Comparison of ENCODE assay signal across 24 mouse cellular contexts in genomic region chr17:45136491-45136890, GRCm38 (mm10).
DNase-seq lines count a peak whose midpoint lies in the region; ATAC-seq and TF ChIP-seq lines count a peak whose summit lies in the region.
"Had no signal": no experiment of that assay in that cellular context is flagged by ENCODE, and none has a peak within 500 bp of the region (broad histone marks: within the 10 kb centered on the region; RNA-seq: fewer than 3 reads in every experiment).

No protein-coding gene starts in this region.

- no peaks in the 10 kb centered on the region for H3K9me3 ChIP-seq in kidney, embryonic 14.5 days (ENCODE audit: control insufficient read depth, low read length)
- no peaks in the 10 kb centered on the region for H3K9me3 ChIP-seq in kidney, embryonic 15.5 days (replicated peaks)
- H3K9me3 ChIP-seq: embryonic facial prominence, embryonic 10.5 days; embryonic facial prominence, embryonic 12.5 days; forebrain, embryonic 13.5 days had no signal

- no peaks in the 10 kb centered on the region for H3K27me3 ChIP-seq in kidney, adult 2 months (replicated peaks; ENCODE audit: control insufficient read depth, insufficient read depth, low read length)
- no peaks in the 10 kb centered on the region for H3K27me3 ChIP-seq in kidney, embryonic 14.5 days (ENCODE audit: control insufficient read depth, insufficient read depth, low read length)
- H3K27me3 ChIP-seq in kidney, embryonic 15.5 days, result no peaks in the 10 kb centered on the region
- H3K27me3 ChIP-seq: CH12.LX; embryonic facial prominence, embryonic 12.5 days; forebrain, embryonic 13.5 days; Patski had no signal

- WGBS in kidney, adult 2 months, result 72% methylated on average over 6 of the region's 6 CpGs
- 92% methylated on average over 6 of the region's 6 CpGs for WGBS in kidney, embryonic 14.5 days
- 86% methylated on average over 6 of the region's 6 CpGs for WGBS in kidney, embryonic 15.5 days

- peak; percentile 26 for DNase-seq in kidney, adult 11 months
- no peak for DNase-seq in kidney, postnatal 4 days
- peak; percentile 82 for DNase-seq in kidney, adult 2 months
- peak; percentile 56 for DNase-seq in kidney, adult 9 months
- DNase-seq in kidney, postnatal 36 days, result peak; percentile 41 to 42
- DNase-seq: adrenal gland, adult 8-10 months; adrenal gland, postnatal 14 days; adrenal gland, postnatal 36 days; B cell, adult 2 months; cerebellum, adult 11-12 months; cerebellum, adult 2 months; cerebellum, adult 9-10 months; cerebellum, postnatal 10 days; cerebellum, postnatal 25 days had no signal

- H3K9ac ChIP-seq in kidney, embryonic 14.5 days (ENCODE audit: low read depth, low read length), result no peak overlapping the region
- H3K9ac ChIP-seq in kidney, embryonic 15.5 days, result no peak overlapping the region
- H3K9ac ChIP-seq: embryonic facial prominence, embryonic 12.5 days; forebrain, embryonic 13.5 days had no signal

- no peak for TF ChIP-seq POLR2A in kidney, adult 2 months (IDR thresholded peaks at IDR 0.05; ENCODE audit: low read depth, low read length)

- no peak overlapping the region for H3K27ac ChIP-seq in kidney, adult 2 months (ENCODE audit: insufficient read depth, low read depth, low read length)
- no peak overlapping the region for H3K27ac ChIP-seq in kidney, embryonic 14.5 days (ENCODE audit: low read depth, low read length)
- no peak overlapping the region for H3K27ac ChIP-seq in kidney, embryonic 15.5 days
- H3K27ac ChIP-seq: embryonic facial prominence, embryonic 10.5 days; embryonic facial prominence, embryonic 12.5 days; forebrain, embryonic 13.5 days had no signal

- no peak for TF ChIP-seq CTCF in kidney, adult 2 months (conservative IDR thresholded peaks at IDR 0.05; ENCODE audit: insufficient read depth, insufficient read length, low read depth, low read length)

- no peaks in the 10 kb centered on the region for H3K36me3 ChIP-seq in kidney, adult 2 months (ENCODE audit: control insufficient read depth, insufficient read depth, low read length)
- H3K36me3 ChIP-seq in kidney, embryonic 14.5 days (ENCODE audit: control insufficient read depth, insufficient read depth, low read length), result no peaks in the 10 kb centered on the region
- no peaks in the 10 kb centered on the region for H3K36me3 ChIP-seq in kidney, embryonic 15.5 days
- H3K36me3 ChIP-seq: embryonic facial prominence, embryonic 10.5 days; embryonic facial prominence, embryonic 12.5 days; G1E had no signal

- no peak overlapping the region for H3K4me3 ChIP-seq in kidney, adult 2 months (ENCODE audit: insufficient read depth, low read depth, low read length)
- no peak overlapping the region for H3K4me3 ChIP-seq in kidney, embryonic 14.5 days (ENCODE audit: low read length)
- no peak overlapping the region for H3K4me3 ChIP-seq in kidney, embryonic 15.5 days (replicated peaks)
- H3K4me3 ChIP-seq: embryonic facial prominence, embryonic 10.5 days; embryonic facial prominence, embryonic 12.5 days; forebrain, embryonic 13.5 days had no signal

- no peaks in the 10 kb centered on the region for H3K4me1 ChIP-seq in kidney, adult 2 months (ENCODE audit: control insufficient read depth, insufficient read depth, low read length)
- H3K4me1 ChIP-seq in kidney, embryonic 14.5 days (ENCODE audit: control insufficient read depth, insufficient read depth, low read length), result 0 out of 2 replicates have a peak, but pooled peaks cover 3% of the 10 kb centered on the region
- H3K4me1 ChIP-seq in kidney, embryonic 15.5 days, result no peaks in the 10 kb centered on the region
- H3K4me1 ChIP-seq: embryonic facial prominence, embryonic 10.5 days; embryonic facial prominence, embryonic 12.5 days; forebrain, embryonic 13.5 days had no signal

- no peak overlapping the region for H3K4me2 ChIP-seq in kidney, embryonic 14.5 days (replicated peaks; ENCODE audit: low read depth, low read length)
- H3K4me2 ChIP-seq in kidney, embryonic 15.5 days, result no peak overlapping the region
- H3K4me2 ChIP-seq: embryonic facial prominence, embryonic 12.5 days; forebrain, embryonic 13.5 days had no signal

- ATAC-seq in kidney, embryonic 14.5 days (ENCODE audit: low FRiP score, low TSS enrichment), result no peak
- ATAC-seq in kidney, embryonic 15.5 days (replicated peaks; ENCODE audit: low FRiP score), result no peak
- ATAC-seq: activated CD4-positive, CD25-positive, alpha-beta regulatory T cell, adult 4 months; CD4-positive, CD25-positive, alpha-beta regulatory T cell, adult 4 months; forebrain, embryonic 13.5 days; Patski had no signal

Comparison
In these comparisons a context has a peak if more than half of its experiments do, and no peak if none do; other contexts are left out.
1. DNase-seq: peak in kidney, adult 11 months (single experiment), kidney, adult 2 months (single experiment), kidney, adult 9 months (single experiment) and kidney, postnatal 36 days (2 of 2); none in kidney, postnatal 4 days (0 of 2).